Mouse (Mus musculus) mouse trophoblast stem cell (cell line): Measurements from ENCODE around the gene Pdgfb.

ENCODE experiments used
- in situ Hi-C, 2 experiments: fragments of 300-500 bp; cut with MseI, MboI; formaldehyde crosslinking; loops; 2 replicates in 1 of 2; 3 replicates in 1 of 2; pipeline ENCODE4 v1.15.1; 2025

Gene Pdgfb

GRCm38 (mm10) chr15:80014321-80015210 lies at the start of gene Pdgfb:
TSS of gene Pdgfb (minus strand) at chr15:80014977.
- in situ Hi-C loops, result loop anchor here in 1 of 2 experiments (5.0 kb wide), 2 partner anchors 53 to 67 kb away; no protein-coding TSS in a partner anchor

GRCm38 (mm10) chr15:80062821-80063220 lies 48.0 kb upstream of the Pdgfb start:
- in situ Hi-C loops, result loop anchor here in 1 of 2 experiments (5.0 kb wide), 1 partner anchor 41 kb away; no protein-coding TSS in a partner anchor

GRCm38 (mm10) chr15:80062339-80062738 lies 47.6 kb upstream of the Pdgfb start:
- in situ Hi-C loops, result loop anchor here in 1 of 2 experiments (5.0 kb wide), 1 partner anchor 40 kb away; no protein-coding TSS in a partner anchor

DNA sequence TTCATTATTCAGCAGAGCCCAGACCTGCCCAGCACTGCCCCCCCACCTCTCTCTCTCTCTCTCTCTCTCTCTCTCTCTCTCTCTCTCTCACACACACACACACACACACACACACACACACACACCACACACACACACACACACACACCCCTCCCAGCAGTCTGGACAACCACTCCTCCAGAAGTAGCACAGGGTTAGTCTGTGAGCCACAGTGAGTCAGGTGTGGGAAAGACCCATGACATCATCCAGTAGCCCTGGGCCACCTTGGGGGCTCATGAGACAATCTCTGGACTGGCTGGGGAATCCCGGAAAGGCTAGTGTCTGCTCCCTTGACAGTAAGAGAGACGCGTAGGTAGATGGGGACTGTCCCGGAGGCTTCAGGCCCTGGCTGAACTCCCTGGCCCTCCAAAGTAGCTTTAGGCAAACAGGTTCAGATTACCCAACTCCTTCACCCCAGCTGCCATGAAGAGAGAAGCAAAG lies 46.3 kb upstream of the Pdgfb start:
- in situ Hi-C loops, result loop anchor here in 1 of 2 experiments (5.0 kb wide), 1 partner anchor 39 kb away; no protein-coding TSS in a partner anchor

GRCm38 (mm10) chr15:80060356-80061070 lies 45.7 kb upstream of the Pdgfb start:
- in situ Hi-C loops, result loop anchor here in 1 of 2 experiments (5.0 kb wide), 1 partner anchor 38 kb away; no protein-coding TSS in a partner anchor

DNA sequence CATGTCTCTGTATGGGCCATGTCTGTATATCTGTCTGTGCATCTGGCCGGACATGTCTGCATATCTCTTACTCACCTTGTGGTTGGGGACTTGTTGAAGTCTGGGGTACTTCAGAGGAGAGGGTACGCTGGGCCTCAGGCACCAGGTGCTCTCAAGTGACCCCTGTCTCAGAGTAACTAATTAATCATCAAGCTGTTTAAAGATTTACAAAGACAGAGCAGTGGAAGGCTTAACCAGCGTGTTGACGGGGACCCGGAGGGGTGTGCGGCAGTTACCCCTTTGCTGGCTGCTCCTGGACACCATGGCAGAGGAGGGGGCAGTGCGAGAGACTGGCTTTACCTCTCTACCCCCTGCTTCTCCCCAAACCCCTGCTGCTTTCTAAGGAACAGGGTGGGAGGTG lies 44.8 kb upstream of the Pdgfb start:
- in situ Hi-C loops, result loop anchor here in 1 of 2 experiments (5.0 kb wide), 1 partner anchor 37 kb away; no protein-coding TSS in a partner anchor

GRCm38 (mm10) chr15:80058151-80058550 lies 43.4 kb upstream of the Pdgfb start:
- in situ Hi-C loops, result no loop called here

- in situ Hi-C loops, result no loop called here
Measured at GRCm38 (mm10) chr15:80054034-80054710, 39.4 kb upstream of the Pdgfb start.

DNA sequence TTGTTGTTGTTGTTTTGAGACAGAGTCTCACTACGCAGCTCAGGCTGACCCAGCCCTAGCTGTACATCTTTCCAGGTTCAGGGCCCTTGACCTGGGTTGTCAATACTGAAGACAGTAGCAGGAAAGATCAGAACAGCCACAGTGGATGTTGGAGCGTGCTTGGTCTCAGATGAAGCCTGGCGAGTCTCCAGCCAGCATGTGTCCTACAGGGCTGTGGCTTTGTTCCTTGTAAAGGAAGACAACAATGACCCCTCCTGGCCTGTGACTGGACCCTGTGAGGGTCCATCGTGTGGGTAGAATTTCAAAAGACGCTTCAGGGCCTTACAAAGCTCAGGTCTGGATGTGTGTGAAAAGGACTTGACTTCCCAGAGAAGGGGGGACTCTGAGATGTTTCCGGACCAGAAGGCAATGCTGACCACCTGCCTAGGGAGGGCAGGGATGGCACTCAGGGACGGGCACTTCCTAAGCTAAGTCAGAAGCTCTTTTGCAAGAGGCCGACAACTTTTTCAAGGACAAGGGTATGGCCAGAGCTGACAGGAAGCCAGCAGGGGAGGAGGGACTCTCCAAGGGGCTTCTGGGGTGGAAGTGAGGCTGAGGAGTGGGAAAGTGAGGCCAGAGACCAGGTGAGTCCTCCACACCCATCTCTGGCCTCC lies 38.7 kb upstream of the Pdgfb start:
- in situ Hi-C loops, result no loop called here

- in situ Hi-C loops, result no loop called here
Measured at GRCm38 (mm10) chr15:80051782-80052181, 37.0 kb upstream of the Pdgfb start.

- in situ Hi-C loops, result no loop called here
Measured at GRCm38 (mm10) chr15:80051092-80051761, 36.5 kb upstream of the Pdgfb start.

DNA sequence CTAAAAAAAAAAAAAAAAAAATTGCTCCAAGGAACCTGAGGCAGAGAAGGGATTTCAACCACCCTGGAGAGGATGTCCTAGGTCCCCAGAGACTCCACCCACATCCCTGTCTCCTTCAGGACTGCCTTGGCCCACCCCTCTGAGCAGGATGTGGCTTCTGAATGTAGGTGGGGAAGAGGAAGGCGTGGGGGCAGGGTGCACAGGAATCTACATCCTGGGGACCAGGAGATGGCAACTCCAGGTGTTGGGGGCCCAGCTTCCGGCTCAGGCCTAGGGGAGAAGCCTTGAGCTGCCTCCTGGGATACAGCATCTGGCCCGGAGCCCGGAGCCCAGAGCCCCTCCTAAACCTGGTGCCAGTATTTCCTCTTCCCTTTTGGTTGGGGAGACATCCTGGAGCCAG lies 35.3 kb upstream of the Pdgfb start:
- in situ Hi-C loops, result no loop called here

GRCm38 (mm10) chr15:80047973-80048372 lies 33.2 kb upstream of the Pdgfb start:
- in situ Hi-C loops, result no loop called here

- in situ Hi-C loops, result no loop called here
Measured at GRCm38 (mm10) chr15:80047242-80047641, 32.5 kb upstream of the Pdgfb start.

DNA sequence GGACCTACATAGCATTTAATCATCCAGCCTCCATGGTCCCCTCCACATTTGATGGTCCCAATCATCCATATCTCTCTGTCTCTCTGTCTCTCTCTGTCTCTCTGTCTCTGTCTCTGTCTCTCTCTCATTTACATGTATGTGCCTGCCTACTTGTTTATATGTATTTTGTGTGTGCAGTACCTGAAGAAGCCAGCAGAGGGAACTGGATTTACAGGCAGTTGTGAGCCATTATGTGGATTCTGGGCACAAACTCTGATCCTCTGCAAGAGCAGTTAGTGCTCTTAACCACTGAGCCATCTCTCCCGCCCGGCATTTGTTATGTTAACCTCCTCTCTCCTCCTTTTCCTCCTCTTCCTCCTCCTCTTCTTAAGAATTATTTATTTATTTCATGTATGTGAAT lies 31.0 kb upstream of the Pdgfb start:
- in situ Hi-C loops, result no loop called here

DNA sequence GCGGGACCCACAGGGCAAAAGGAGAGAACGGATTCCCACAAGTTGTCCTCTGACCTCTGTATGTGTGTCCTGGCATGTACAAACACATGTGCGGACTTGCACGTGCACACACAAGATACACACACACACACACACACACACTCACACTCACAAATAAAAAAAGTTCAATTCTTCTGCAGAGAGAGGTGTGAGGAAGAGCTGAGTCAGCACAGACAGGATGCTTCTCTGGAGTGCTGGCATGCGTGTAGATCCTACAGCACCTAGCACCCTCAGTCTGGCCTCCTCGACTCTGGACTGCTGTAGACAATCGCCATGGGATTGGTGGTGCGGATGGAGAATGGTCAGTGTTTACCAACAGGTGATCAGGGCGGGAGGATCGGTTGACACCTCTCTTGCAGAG lies 29.5 kb upstream of the Pdgfb start:
- in situ Hi-C loops, result no loop called here

DNA sequence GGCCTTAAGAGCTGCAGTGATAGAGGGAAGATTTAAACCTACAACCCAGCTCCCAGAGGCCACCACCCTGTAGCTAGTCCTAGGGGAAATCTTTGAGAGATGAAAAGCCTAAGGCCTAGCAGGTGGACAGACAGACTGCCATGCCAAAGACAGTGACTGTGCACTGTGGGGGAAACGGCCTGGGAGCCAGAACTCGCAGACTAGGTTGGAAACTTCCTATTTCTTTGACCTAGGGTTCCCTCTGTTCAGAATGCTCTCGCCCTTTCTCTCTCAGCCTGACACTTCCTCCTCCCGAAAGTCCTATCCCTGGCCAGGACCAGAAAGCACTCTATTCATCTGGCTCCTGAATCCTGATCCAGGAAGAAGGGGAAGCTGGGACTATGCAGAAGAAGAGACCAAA lies 27.4 kb upstream of the Pdgfb start:
- in situ Hi-C loops, result no loop called here

DNA sequence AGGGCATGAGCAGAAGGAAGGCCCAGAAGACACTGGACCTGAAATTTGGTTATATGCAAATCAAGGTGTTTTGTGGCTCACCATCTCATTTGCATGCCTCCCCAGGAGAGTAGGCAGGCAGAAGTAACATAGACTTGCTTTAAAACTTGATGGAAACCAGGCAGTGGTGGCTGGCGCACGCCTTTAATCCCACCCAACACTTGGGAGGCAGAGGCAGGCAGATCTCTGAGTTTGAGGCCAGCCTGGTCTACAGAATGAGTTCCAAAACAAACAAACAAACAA lies 23.3 kb upstream of the Pdgfb start:
- in situ Hi-C loops, result no loop called here

GRCm38 (mm10) chr15:80037255-80038109 lies 22.7 kb upstream of the Pdgfb start:
- in situ Hi-C loops, result no loop called here
